Mouse (Mus musculus): Measurements from ENCODE around the gene Fbxo2.

GRCm38 (mm10) chr4:148121362-148121761 lies 39.1 kb upstream of the Fbxo2 start:
- no peak for TF ChIP-seq TCF12 (IDR thresholded peaks at IDR 0.05; ENCODE audit: insufficient read depth, poor library complexity, severe bottlenecking)
- no peak for TF ChIP-seq SRF (IDR thresholded peaks at IDR 0.05; ENCODE audit: control insufficient read depth, insufficient read length, low read depth)
- no peak for TF ChIP-seq POLR2A (IDR thresholded peaks at IDR 0.05; ENCODE audit: insufficient read length, low read depth)
